Comparison of ENCODE assay signal across 23 mouse cellular contexts in the genomic region with DNA sequence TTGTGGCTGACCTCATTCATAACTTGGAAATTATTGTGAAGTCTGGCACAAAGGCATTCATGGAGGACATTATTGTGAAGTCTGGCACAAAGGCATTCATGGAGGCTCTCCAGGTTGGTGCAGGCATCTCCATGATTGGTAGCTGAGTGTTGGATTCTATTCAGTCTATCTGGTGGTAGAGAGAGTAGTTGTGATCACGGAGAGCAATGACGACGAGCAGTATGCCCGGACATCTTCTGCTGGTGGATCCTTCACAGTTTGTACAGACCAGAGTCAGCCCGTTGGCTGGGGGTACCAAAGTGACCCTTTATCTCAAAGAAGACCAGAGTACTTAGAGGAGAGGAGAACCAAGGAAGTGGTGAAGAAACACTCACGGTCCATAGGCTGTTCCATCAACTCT.
DNase-seq lines count a peak whose midpoint lies in the region; ATAC-seq lines count a peak whose summit lies in the region.
"Had no signal": no experiment of that assay in that cellular context is flagged by ENCODE, and none has a peak within 500 bp of the region (broad histone marks: within the 10 kb centered on the region; RNA-seq: fewer than 3 reads in every experiment).

No protein-coding gene starts in this region.

- peak; percentile 83 for DNase-seq in heart, adult 11 months
- no peak for DNase-seq in heart, adult 18-20 months
- peak; percentile 66 for DNase-seq in heart, embryonic 10.5 days (ENCODE audit: low spot score)
- DNase-seq in heart, postnatal 4 days = no peak
- peak; percentile 45 for DNase-seq in midbrain, embryonic 11.5 days (ENCODE audit: low spot score, missing footprints)
- DNase-seq in Muller cell, postnatal 12 days (ENCODE audit: inconsistent ontology term) = peak; percentile 76
- no peak for DNase-seq in spleen, postnatal 4 days (ENCODE audit: low spot score in 2 of 2)
- DNase-seq: adrenal gland, adult 2 months; adrenal gland, adult 8-10 months; adrenal gland, postnatal 10 days; adrenal gland, postnatal 14 days; adrenal gland, postnatal 25 days; adrenal gland, postnatal 36 days; B cell, adult 2 months; cerebellum, adult 11 months; cerebellum, adult 11-12 months; cerebellum, adult 18-20 months had no signal

- H3K4me2 ChIP-seq in midbrain, embryonic 11.5 days = no peak overlapping the region
- no peak overlapping the region for H3K4me2 ChIP-seq in midbrain, embryonic 13.5 days (replicated peaks)

- ATAC-seq in midbrain, embryonic 11.5 days (ENCODE audit: low FRiP score) = no peak
- ATAC-seq in midbrain, embryonic 13.5 days = no peak
- ATAC-seq: activated CD4-positive, CD25-positive, alpha-beta regulatory T cell, adult 4 months; CD4-positive, CD25-positive, alpha-beta regulatory T cell, adult 4 months; Patski had no signal

- WGBS in heart, embryonic 10.5 days = 89% methylated on average over 6 of the region's 6 CpGs
- 94% methylated on average over 6 of the region's 6 CpGs for WGBS in midbrain, embryonic 11.5 days
- WGBS in midbrain, embryonic 13.5 days = 95% methylated on average over 6 of the region's 6 CpGs

- H3K36me3 ChIP-seq in heart, embryonic 10.5 days = peaks cover 21% of the 10 kb centered on the region; the same call in 1 of the 2 replicates
- peaks cover 7% of the 10 kb centered on the region for H3K36me3 ChIP-seq in midbrain, embryonic 11.5 days (ENCODE audit: control insufficient read depth, insufficient read depth, low read length)
- H3K36me3 ChIP-seq in midbrain, embryonic 13.5 days = peaks cover 37% of the 10 kb centered on the region

- no peak overlapping the region for H3K9ac ChIP-seq in midbrain, embryonic 11.5 days (ENCODE audit: low read length)
- no peak overlapping the region for H3K9ac ChIP-seq in midbrain, embryonic 13.5 days (replicated peaks)

- H3K4me3 ChIP-seq in heart, embryonic 10.5 days = no peak overlapping the region
- no peak overlapping the region for H3K4me3 ChIP-seq in midbrain, embryonic 11.5 days (ENCODE audit: low read depth, low read length)
- H3K4me3 ChIP-seq in midbrain, embryonic 13.5 days (replicated peaks) = no peak overlapping the region

- H3K9me3 ChIP-seq in heart, embryonic 10.5 days = no peaks in the 10 kb centered on the region
- no peaks in the 10 kb centered on the region for H3K9me3 ChIP-seq in midbrain, embryonic 11.5 days (ENCODE audit: control insufficient read depth, low read length)
- 0 out of 2 replicates have a peak, but pooled peaks cover 3% of the 10 kb centered on the region for H3K9me3 ChIP-seq in midbrain, embryonic 13.5 days
- H3K9me3 ChIP-seq: G1E had no signal

- H3K27me3 ChIP-seq in heart, embryonic 10.5 days (ENCODE audit: insufficient read depth, poor library complexity, severe bottlenecking) = no peaks in the 10 kb centered on the region
- no peaks in the 10 kb centered on the region for H3K27me3 ChIP-seq in midbrain, embryonic 11.5 days (ENCODE audit: control insufficient read depth, insufficient read depth, low read length)
- H3K27me3 ChIP-seq in midbrain, embryonic 13.5 days = no peaks in the 10 kb centered on the region
- H3K27me3 ChIP-seq: CH12.LX, Patski had no signal

- H3K27ac ChIP-seq in heart, embryonic 10.5 days = no peak overlapping the region
- no peak overlapping the region for H3K27ac ChIP-seq in midbrain, embryonic 11.5 days (ENCODE audit: low read depth, low read length)
- H3K27ac ChIP-seq in midbrain, embryonic 13.5 days = no peak overlapping the region

- H3K4me1 ChIP-seq in heart, embryonic 10.5 days = no peaks in the 10 kb centered on the region
- H3K4me1 ChIP-seq in midbrain, embryonic 11.5 days (ENCODE audit: control insufficient read depth, insufficient read depth, low read length) = no peaks in the 10 kb centered on the region
- no peaks in the 10 kb centered on the region for H3K4me1 ChIP-seq in midbrain, embryonic 13.5 days (replicated peaks)

Comparison
In these comparisons a context has a peak if more than half of its experiments do, and no peak if none do; other contexts are left out.
1. DNase-seq: peak in heart, adult 11 months (single experiment), heart, embryonic 10.5 days (single experiment), midbrain, embryonic 11.5 days (single experiment) and Muller cell, postnatal 12 days (single experiment); none in heart, adult 18-20 months (0 of 2), heart, postnatal 4 days (single experiment) and spleen, postnatal 4 days (0 of 2).